Mouse (Mus musculus): Measurements from ENCODE around the gene Fam71e2.

GRCm38 (mm10) chr7:4747156-4747899 lies 23.8 kb downstream of the Fam71e2 start:
- no peak for TF ChIP-seq ZNF384 (IDR thresholded peaks at IDR 0.05; ENCODE audit: low read depth, low read length)
- no peak for TF ChIP-seq CHD2 (IDR thresholded peaks at IDR 0.05; ENCODE audit: low read depth, low read length)
- TF ChIP-seq ZC3H11A (IDR thresholded peaks at IDR 0.05; ENCODE audit: borderline replicate concordance, low read depth, low read length) = no peak
- no peak for TF ChIP-seq MAFK (IDR thresholded peaks at IDR 0.05; ENCODE audit: insufficient read depth, low read depth, low read length)
- TF ChIP-seq HCFC1 (IDR thresholded peaks at IDR 0.05; ENCODE audit: borderline replicate concordance, insufficient read depth, low read length) = no peak

All from ES-E14 (cell line).